Mouse (Mus musculus): ENCODE results near the gene Ecd.
A peak's percentile ranks its signal among the peaks of the same experiment; 100 is the strongest.

DNA sequence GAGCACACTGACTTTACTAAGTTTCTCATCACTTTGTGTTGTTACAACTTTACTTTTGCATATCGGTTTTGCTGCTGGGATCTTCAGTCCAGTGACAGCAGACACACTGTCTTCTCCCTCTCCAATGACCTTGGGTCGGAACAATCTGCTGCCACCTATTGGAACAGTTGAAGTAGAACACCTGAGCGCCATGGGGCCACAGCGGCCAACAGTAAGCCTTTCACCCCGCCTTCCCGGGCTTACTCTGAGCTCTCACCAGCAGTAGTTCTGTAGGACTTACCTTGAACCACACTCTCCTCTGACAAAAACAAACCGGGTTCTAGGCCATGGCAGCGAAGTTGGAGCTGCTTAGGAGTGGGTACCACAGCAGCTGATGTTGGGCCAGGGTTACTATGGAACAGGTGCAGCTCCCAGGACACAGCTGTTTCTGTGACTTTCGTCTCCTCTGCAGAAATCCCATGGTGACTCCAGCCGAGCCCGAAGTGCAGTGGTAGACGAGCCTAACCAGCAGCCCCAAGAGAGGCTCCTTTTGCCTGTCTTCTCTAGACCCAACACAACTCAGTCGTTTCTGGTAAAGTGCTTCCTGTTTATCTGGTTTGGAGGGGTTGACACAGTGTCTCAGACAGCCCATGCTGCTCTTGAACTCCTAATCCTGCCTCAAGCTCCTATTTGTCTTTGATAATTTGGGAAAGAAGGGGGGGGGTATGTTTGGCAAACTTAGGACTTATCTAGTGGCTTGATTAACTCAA, 30.6 kb upstream of the Ecd start:
- peak; percentile 37 for TF ChIP-seq CTCF (IDR thresholded peaks at IDR 0.05; ENCODE audit: extremely low read depth, insufficient read depth, low read length)
- TF ChIP-seq POLR2A (IDR thresholded peaks at IDR 0.05; ENCODE audit: extremely low read depth, insufficient read depth, low read length) = no peak
